9 mouse cellular contexts compared by ENCODE assay signal in genomic region chr3:123515600-123516359, GRCm38 (mm10).
A peak's percentile ranks its signal among the peaks of the same experiment; 100 is the strongest.
DNase-seq lines count a peak whose midpoint lies in the region; ATAC-seq and TF ChIP-seq lines count a peak whose summit lies in the region.
"Had no signal": no experiment of that assay in that cellular context is flagged by ENCODE, and none has a peak within 500 bp of the region (broad histone marks: within the 10 kb centered on the region; RNA-seq: fewer than 3 reads in every experiment).

No protein-coding gene starts in this region.

- H3K9ac ChIP-seq in limb, embryonic 14.5 days (ENCODE audit: low read depth, low read length, severe bottlenecking), result no peak overlapping the region
- no peak overlapping the region for H3K9ac ChIP-seq in ES-E14 (ENCODE audit: insufficient read depth, low read depth, low read length, poor library complexity, severe bottlenecking)
- no peak overlapping the region for H3K9ac ChIP-seq in forebrain, embryonic 16.5 days (replicated peaks; ENCODE audit: low read depth, low read length)
- no peak overlapping the region for H3K9ac ChIP-seq in neural tube, embryonic 14.5 days (replicated peaks; ENCODE audit: low read depth, low read length)
- H3K9ac ChIP-seq: lung, embryonic 15.5 days had no signal

- TF ChIP-seq POLR2A in limb, embryonic 14.5 days (IDR thresholded peaks at IDR 0.05; ENCODE audit: borderline replicate concordance, extremely low read depth, insufficient read depth, insufficient read length), result no peak

- H3K27ac ChIP-seq in limb, embryonic 14.5 days (replicated peaks; ENCODE audit: low read depth, low read length), result no peak overlapping the region
- H3K27ac ChIP-seq in limb, embryonic 10.5 days, result no peak overlapping the region
- H3K27ac ChIP-seq in ES-E14 (ENCODE audit: insufficient read depth, low read depth, low read length, poor library complexity, severe bottlenecking), result no peak overlapping the region
- H3K27ac ChIP-seq in forebrain, embryonic 16.5 days (ENCODE audit: low read length), result no peak overlapping the region
- H3K27ac ChIP-seq in neural tube, embryonic 14.5 days (ENCODE audit: low read depth, low read length), result no peak overlapping the region
- H3K27ac ChIP-seq: lung, embryonic 15.5 days had no signal

- 0 out of 2 replicates have a peak, but pooled peaks have one; percentile 35 for ATAC-seq in limb, embryonic 14.5 days (ENCODE audit: low FRiP score, low read depth)
- peak; percentile 63 for ATAC-seq in forebrain, embryonic 16.5 days
- ATAC-seq in neural tube, embryonic 14.5 days (ENCODE audit: low read depth), result peak; percentile 40; the same call in 1 of the 2 replicates

- no peaks in the 10 kb centered on the region for H3K36me3 ChIP-seq in limb, embryonic 14.5 days (ENCODE audit: control insufficient read depth, insufficient read depth, low read length)
- no peaks in the 10 kb centered on the region for H3K36me3 ChIP-seq in limb, embryonic 10.5 days
- H3K36me3 ChIP-seq in ES-E14 (ENCODE audit: control insufficient read depth, insufficient read depth, low read length, poor library complexity, severe bottlenecking), result no peaks in the 10 kb centered on the region
- no peaks in the 10 kb centered on the region for H3K36me3 ChIP-seq in forebrain, embryonic 16.5 days (ENCODE audit: control insufficient read depth, insufficient read depth)
- no peaks in the 10 kb centered on the region for H3K36me3 ChIP-seq in neural tube, embryonic 14.5 days (ENCODE audit: control insufficient read depth, insufficient read depth, low read length)
- H3K36me3 ChIP-seq: lung, embryonic 15.5 days had no signal

- H3K4me3 ChIP-seq in limb, embryonic 14.5 days (replicated peaks; ENCODE audit: low read length), result no peak overlapping the region
- no peak overlapping the region for H3K4me3 ChIP-seq in limb, embryonic 10.5 days
- H3K4me3 ChIP-seq in ES-E14 (ENCODE audit: insufficient read depth in 1 of 2, low read depth in 1 of 2, low read length in 2 of 2, poor library complexity in 1 of 2, severe bottlenecking in 1 of 2), result no peak overlapping the region
- H3K4me3 ChIP-seq in forebrain, embryonic 16.5 days (replicated peaks; ENCODE audit: low read length), result no peak overlapping the region
- H3K4me3 ChIP-seq in neural tube, embryonic 14.5 days (ENCODE audit: low read depth, low read length), result no peak overlapping the region
- H3K4me3 ChIP-seq: erythroblast, embryonic 14.5 days; lung, embryonic 15.5 days had no signal

- in situ Hi-C loops in ES-E14 (cut with MboI; ENCODE audit: low sequenced_read_pairs in 2 of 2, unreplicated experiment in 2 of 2), result no loop called here

- H3K4me2 ChIP-seq in limb, embryonic 14.5 days (replicated peaks; ENCODE audit: low read depth, low read length, severe bottlenecking), result no peak overlapping the region
- H3K4me2 ChIP-seq in forebrain, embryonic 16.5 days (ENCODE audit: low read length), result no peak overlapping the region
- H3K4me2 ChIP-seq in neural tube, embryonic 14.5 days (ENCODE audit: low read depth, low read length), result no peak overlapping the region
- H3K4me2 ChIP-seq: lung, embryonic 15.5 days had no signal

- H3K27me3 ChIP-seq in limb, embryonic 14.5 days (ENCODE audit: control insufficient read depth, insufficient read depth, low read length), result no peaks in the 10 kb centered on the region
- no peaks in the 10 kb centered on the region for H3K27me3 ChIP-seq in limb, embryonic 10.5 days (ENCODE audit: low read depth, poor library complexity, severe bottlenecking)
- H3K27me3 ChIP-seq in forebrain, embryonic 16.5 days (replicated peaks; ENCODE audit: control insufficient read depth, insufficient read depth, low read length), result no peaks in the 10 kb centered on the region
- no peaks in the 10 kb centered on the region for H3K27me3 ChIP-seq in neural tube, embryonic 14.5 days (ENCODE audit: control insufficient read depth, insufficient read depth, low read length)
- H3K27me3 ChIP-seq: lung, embryonic 15.5 days had no signal

- DNase-seq in limb, embryonic 14.5 days (ENCODE audit: low spot score), result peak; percentile 72
- DNase-seq in limb, embryonic 10.5 days (ENCODE audit: low spot score), result no peak
- DNase-seq in ES-E14 (ENCODE audit: low read depth, low spot score), result peak; percentile 49
- peak; percentile 84 for DNase-seq in brain, adult 2 months (ENCODE audit: low read depth, low spot score)
- peak; percentile 82 for DNase-seq in layer of hippocampus, adult 9-10 months (ENCODE audit: low spot score)

- H3K9me3 ChIP-seq in limb, embryonic 14.5 days (ENCODE audit: control insufficient read depth, low read length), result no peaks in the 10 kb centered on the region
- no peaks in the 10 kb centered on the region for H3K9me3 ChIP-seq in limb, embryonic 10.5 days (replicated peaks)
- H3K9me3 ChIP-seq in ES-E14 (ENCODE audit: control insufficient read depth, insufficient read depth, low read depth, low read length), result no peaks in the 10 kb centered on the region
- H3K9me3 ChIP-seq in forebrain, embryonic 16.5 days (ENCODE audit: control insufficient read depth, low read length), result no peaks in the 10 kb centered on the region
- no peaks in the 10 kb centered on the region for H3K9me3 ChIP-seq in neural tube, embryonic 14.5 days (ENCODE audit: control insufficient read depth, low read length)
- H3K9me3 ChIP-seq: lung, embryonic 15.5 days had no signal

- H3K4me1 ChIP-seq in limb, embryonic 14.5 days (ENCODE audit: control insufficient read depth, insufficient read depth, low read length), result no peaks in the 10 kb centered on the region
- H3K4me1 ChIP-seq in limb, embryonic 10.5 days, result no peaks in the 10 kb centered on the region
- no peaks in the 10 kb centered on the region for H3K4me1 ChIP-seq in ES-E14 (ENCODE audit: control insufficient read depth in 2 of 2, insufficient read depth in 2 of 2, low read length in 2 of 2, poor library complexity in 1 of 2)
- no peaks in the 10 kb centered on the region for H3K4me1 ChIP-seq in forebrain, embryonic 16.5 days (replicated peaks; ENCODE audit: control insufficient read depth, insufficient read depth, low read length)
- H3K4me1 ChIP-seq in neural tube, embryonic 14.5 days (ENCODE audit: control insufficient read depth, insufficient read depth, low read length), result no peaks in the 10 kb centered on the region
- H3K4me1 ChIP-seq: lung, embryonic 15.5 days had no signal

- WGBS in limb, embryonic 14.5 days, result 18% methylated on average over 5 of the region's 5 CpGs
- WGBS in limb, embryonic 10.5 days, result 25% methylated on average over 5 of the region's 5 CpGs
- WGBS in forebrain, embryonic 16.5 days, result 17% methylated on average over 5 of the region's 5 CpGs
- WGBS in neural tube, embryonic 14.5 days, result 19% methylated on average over 5 of the region's 5 CpGs

TF ChIP-seq in ES-E14, 5 proteins besides CTCF, POLR2A, EP300 and RAD21:
- TF ChIP-seq ZC3H11A (IDR thresholded peaks at IDR 0.05; ENCODE audit: borderline replicate concordance, low read depth, low read length) (peak; percentile 41; the same call in 1 of the 2 replicates), HCFC1 (IDR thresholded peaks at IDR 0.05; ENCODE audit: borderline replicate concordance, insufficient read depth, low read length) (no peak)
